Mouse (Mus musculus): ENCODE data around the gene Lmf2.

The Lmf2 gene

GRCm38 (mm10) chr15:89355241-89356187 lies at the start of gene Lmf2, which contains the start of gene Ncaph2:
Gene Lmf2 (minus strand): TSS chr15:89355659.
Gene Ncaph2 (plus strand): TSS chr15:89355719.
- in situ Hi-C loops (cut with MboI, MseI) = no loop called here

- in situ Hi-C loops (cut with MboI, MseI) = no loop called here
These were observed 49.6 kb upstream of the Lmf2 start for GRCm38 (mm10) chr15:89404831-89405623.

GRCm38 (mm10) chr15:89402471-89402870 lies 47.0 kb upstream of the Lmf2 start:
- in situ Hi-C loops (cut with MboI, MseI) = no loop called here

- in situ Hi-C loops (cut with MboI, MseI) = no loop called here
These were observed 44.3 kb upstream of the Lmf2 start for GRCm38 (mm10) chr15:89399716-89400115.

- in situ Hi-C loops (cut with MboI, MseI) = no loop called here
These were observed 42.7 kb upstream of the Lmf2 start for GRCm38 (mm10) chr15:89398146-89398545.

- in situ Hi-C loops (cut with MboI, MseI) = no loop called here
These were observed 41.4 kb upstream of the Lmf2 start for GRCm38 (mm10) chr15:89396883-89397282.

GRCm38 (mm10) chr15:89390081-89390480 lies 34.6 kb upstream of the Lmf2 start:
- in situ Hi-C loops (cut with MboI, MseI) = no loop called here

GRCm38 (mm10) chr15:89387127-89387526 lies 31.7 kb upstream of the Lmf2 start:
- in situ Hi-C loops (cut with MboI, MseI) = no loop called here

- in situ Hi-C loops (cut with MboI, MseI) = no loop called here
These were observed 29.2 kb upstream of the Lmf2 start, which contains the start of gene Klhdc7b for GRCm38 (mm10) chr15:89384617-89385016. Gene Klhdc7b (plus strand): TSS chr15:89384917.

- in situ Hi-C loops (cut with MboI, MseI) = no loop called here
These were observed 24.0 kb upstream of the Lmf2 start for GRCm38 (mm10) chr15:89379429-89379828.

GRCm38 (mm10) chr15:89378831-89379401 lies 23.5 kb upstream of the Lmf2 start, which contains the start of gene Odf3b:
Gene Odf3b (minus strand): TSS chr15:89379282.
- in situ Hi-C loops (cut with MboI, MseI) = no loop called here

- in situ Hi-C loops (cut with MboI, MseI) = no loop called here
These were observed 22.7 kb upstream of the Lmf2 start for GRCm38 (mm10) chr15:89377938-89378828.

GRCm38 (mm10) chr15:89377362-89377761 lies 21.9 kb upstream of the Lmf2 start:
- in situ Hi-C loops (cut with MboI, MseI) = no loop called here

- in situ Hi-C loops (cut with MboI, MseI) = no loop called here
These were observed 21.5 kb upstream of the Lmf2 start, which contains the start of gene Tymp for GRCm38 (mm10) chr15:89376957-89377356. Gene Tymp (minus strand): TSS chr15:89377039.

- in situ Hi-C loops (cut with MboI, MseI) = no loop called here
These were observed 20.6 kb upstream of the Lmf2 start for GRCm38 (mm10) chr15:89376040-89376439.

GRCm38 (mm10) chr15:89374801-89375534 lies 19.5 kb upstream of the Lmf2 start:
- in situ Hi-C loops (cut with MboI, MseI) = no loop called here

- in situ Hi-C loops (cut with MboI, MseI) = no loop called here
These were observed 18.9 kb upstream of the Lmf2 start for GRCm38 (mm10) chr15:89374340-89374739.

- in situ Hi-C loops (cut with MboI, MseI) = no loop called here
These were observed 18.3 kb upstream of the Lmf2 start, which contains the start of gene Sco2 for GRCm38 (mm10) chr15:89373762-89374248. Gene Sco2 (minus strand): TSS chr15:89373846.

GRCm38 (mm10) chr15:89373027-89373761 lies 17.7 kb upstream of the Lmf2 start:
- in situ Hi-C loops (cut with MboI, MseI) = no loop called here
